Mouse (Mus musculus) monocyte, adult 5-6 weeks (primary cell): ENCODE data around the gene Kansl1. TPM values are rescaled to one million over a fixed set of nuclear protein-coding genes. Genes with fewer than 3 reads are reported as not detected.

Source experiments
- ATAC-seq: fragments of 153-309, 156-312 bp; replicated peaks from 2 replicates; pipeline ENCODE4 v1.8.0; 2017; ENCODE audit warnings: mild to moderate bottlenecking; ENCODE audit not compliant: low TSS enrichment, insufficient number of reproducible peaks, severe bottlenecking, poor library complexity, low FRiP score
- total RNA-seq: library from RNA; stranded (forward); fragments of 200-1000, 200-491, 200-594 nt; gene quantifications from 3 replicates; pipeline ENCODE4 v1.2.3, GENCODE M21; 2017

Gene Kansl1
- total RNA-seq, 1 experiment from 2014 or later = 46.2 TPM

- no peak for ATAC-seq
Observed at GRCm38 (mm10) chr11:104386595-104386994, 82.1 kb downstream of the Kansl1 start.

- ATAC-seq = no peak
Observed at GRCm38 (mm10) chr11:104383167-104383810, 85.4 kb downstream of the Kansl1 start.

- peak; percentile 59; the same call in 1 of the 2 replicates for ATAC-seq
Observed at GRCm38 (mm10) chr11:104381887-104382286, 86.8 kb downstream of the Kansl1 start.

GRCm38 (mm10) chr11:104379635-104380034 lies 89.0 kb downstream of the Kansl1 start:
- ATAC-seq = no peak; the same call in 1 of the 2 replicates

GRCm38 (mm10) chr11:104376291-104376690 lies 92.4 kb downstream of the Kansl1 start:
- ATAC-seq = no peak

- peak; percentile 91 for ATAC-seq
Observed at GRCm38 (mm10) chr11:104367486-104368190, 101.0 kb downstream of the Kansl1 start.

- no peak for ATAC-seq
Observed at GRCm38 (mm10) chr11:104363823-104364600, 104.6 kb downstream of the Kansl1 start.

GRCm38 (mm10) chr11:104362704-104363103 lies 106.0 kb downstream of the Kansl1 start:
- no peak for ATAC-seq

- peak; percentile 98 for ATAC-seq
Observed at GRCm38 (mm10) chr11:104361790-104362189, 106.9 kb downstream of the Kansl1 start.

GRCm38 (mm10) chr11:104346931-104347330 lies 121.7 kb downstream of the Kansl1 start:
- ATAC-seq = no peak

GRCm38 (mm10) chr11:104334946-104335345 lies 133.7 kb downstream of the Kansl1 start:
- no peak for ATAC-seq

GRCm38 (mm10) chr11:104334115-104334514 lies 134.5 kb downstream of the Kansl1 start:
- ATAC-seq = no peak

GRCm38 (mm10) chr11:104332105-104332504 lies 136.6 kb downstream of the Kansl1 start:
- ATAC-seq = no peak

- ATAC-seq = no peak
Observed at GRCm38 (mm10) chr11:104331208-104331607, 137.5 kb downstream of the Kansl1 start.

- ATAC-seq = no peak
Observed at GRCm38 (mm10) chr11:104330151-104330550, 138.5 kb downstream of the Kansl1 start.

- ATAC-seq = no peak
Observed at GRCm38 (mm10) chr11:104329185-104329926, 139.3 kb downstream of the Kansl1 start.

- no peak for ATAC-seq
Observed at GRCm38 (mm10) chr11:104327946-104328345, 140.7 kb downstream of the Kansl1 start.

- no peak for ATAC-seq
Observed at GRCm38 (mm10) chr11:104327462-104327861, 141.2 kb downstream of the Kansl1 start.

- ATAC-seq = no peak
Observed at GRCm38 (mm10) chr11:104322142-104322541, 146.5 kb downstream of the Kansl1 start.
